Comparison of ENCODE assay signal across 1 mouse cellular context in the genomic region with DNA sequence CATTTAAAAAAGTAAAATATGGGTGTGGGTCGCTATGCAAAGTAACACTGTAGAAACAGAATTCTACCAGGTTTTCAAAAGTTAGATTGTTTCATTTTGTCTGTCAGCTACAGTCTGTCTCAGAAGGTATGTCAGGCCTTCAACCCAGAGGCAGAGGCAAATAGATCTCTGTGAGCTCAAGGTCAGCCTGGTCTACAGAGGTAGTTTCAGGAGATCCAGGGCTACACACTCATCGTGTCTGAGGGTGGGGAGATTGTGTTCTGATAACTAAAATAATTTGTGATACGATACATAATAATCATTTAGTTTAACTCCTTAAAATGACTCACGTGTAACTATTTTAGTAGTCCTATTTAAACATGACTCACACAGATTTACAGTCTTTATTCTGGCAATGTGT.
TF ChIP-seq lines count a peak whose summit lies in the region.

No protein-coding gene starts in this region.

TF ChIP-seq in C2C12, 6 proteins besides CTCF, POLR2A, EP300 and RAD21:
- TF ChIP-seq CEBPB (IDR thresholded peaks at IDR 0.05; ENCODE audit: low read depth) (no peak), MYOG (IDR thresholded peaks at IDR 0.05; ENCODE audit: control insufficient read depth, extremely low read depth, insufficient read length) (no peak), USF1 (IDR thresholded peaks at IDR 0.05; ENCODE audit: low read depth) (no peak), MYOD1 (IDR thresholded peaks at IDR 0.05; ENCODE audit: control insufficient read depth, insufficient read length, low read depth) (no peak), MAX (IDR thresholded peaks at IDR 0.05) (no peak), FOSL1 (IDR thresholded peaks at IDR 0.05; ENCODE audit: insufficient read depth, low read length, poor library complexity, severe bottlenecking) (no peak)
